Mouse (Mus musculus): ENCODE data around the gene Tnfrsf1b.
"Not testable (repeated sequence)": the region's sequence is repeated elsewhere in the genome, so short reads cannot be mapped to it uniquely, and the experiment has no call there.

The Tnfrsf1b gene

GRCm38 (mm10) chr4:145187619-145188018, 59.1 kb downstream of the Tnfrsf1b start:
- TF ChIP-seq CTCF (conservative IDR thresholded peaks at IDR 0.05; ENCODE audit: low read length): no peak
- no peak for TF ChIP-seq NANOG (IDR thresholded peaks at IDR 0.05; ENCODE audit: borderline replicate concordance, low read length)
- TF ChIP-seq POU5F1 (IDR thresholded peaks at IDR 0.05; ENCODE audit: borderline replicate concordance, low read length): no peak
- peaks cover 22% of the 10 kb centered on the region for H3K4me1 ChIP-seq (replicated peaks; ENCODE audit: low read depth, low read length)
- no peaks in the 10 kb centered on the region for H3K9me3 ChIP-seq (ENCODE audit: low read length)
- H3K4me3 ChIP-seq (replicated peaks; ENCODE audit: low read length): no peak overlapping the region
- H3K36me3 ChIP-seq (ENCODE audit: insufficient read depth, low read length): peaks cover 52% of the 10 kb centered on the region
- H3K27me3 ChIP-seq (ENCODE audit: insufficient read depth, low read length): no peaks in the 10 kb centered on the region

- no peak for TF ChIP-seq CTCF (conservative IDR thresholded peaks at IDR 0.05; ENCODE audit: low read length)
- no peak for TF ChIP-seq NANOG (IDR thresholded peaks at IDR 0.05; ENCODE audit: borderline replicate concordance, low read length)
- no peak for TF ChIP-seq POU5F1 (IDR thresholded peaks at IDR 0.05; ENCODE audit: borderline replicate concordance, low read length)
- H3K4me1 ChIP-seq (replicated peaks; ENCODE audit: low read depth, low read length): peaks cover 12% of the 10 kb centered on the region
- H3K27me3 ChIP-seq (ENCODE audit: insufficient read depth, low read length): no peaks in the 10 kb centered on the region
- no peak overlapping the region for H3K4me3 ChIP-seq (replicated peaks; ENCODE audit: low read length)
- peaks cover 15% of the 10 kb centered on the region for H3K9me3 ChIP-seq (ENCODE audit: low read length)
- peaks cover 73% of the 10 kb centered on the region for H3K36me3 ChIP-seq (ENCODE audit: insufficient read depth, low read length)
Measured at GRCm38 (mm10) chr4:145178918-145179549, 67.6 kb downstream of the Tnfrsf1b start.

- not testable (repeated sequence) for H3K9me3 ChIP-seq (ENCODE audit: low read length); H3K27me3 ChIP-seq (ENCODE audit: insufficient read depth, low read length); H3K4me3 ChIP-seq (replicated peaks; ENCODE audit: low read length); H3K4me1 ChIP-seq (replicated peaks; ENCODE audit: low read depth, low read length)
- H3K36me3 ChIP-seq (ENCODE audit: insufficient read depth, low read length): peaks cover 92% of the 10 kb centered on the region
Measured at GRCm38 (mm10) chr4:145165542-145165941, 81.1 kb downstream of the Tnfrsf1b start.

- no peaks in the 10 kb centered on the region for H3K27me3 ChIP-seq (ENCODE audit: insufficient read depth, low read length)
- no peak for TF ChIP-seq NANOG (IDR thresholded peaks at IDR 0.05; ENCODE audit: borderline replicate concordance, low read length)
- no peak for TF ChIP-seq POU5F1 (IDR thresholded peaks at IDR 0.05; ENCODE audit: borderline replicate concordance, low read length)
- no peak for TF ChIP-seq CTCF (conservative IDR thresholded peaks at IDR 0.05; ENCODE audit: low read length)
- no peak overlapping the region for H3K4me3 ChIP-seq (replicated peaks; ENCODE audit: low read length)
- peaks cover 89% of the 10 kb centered on the region for H3K36me3 ChIP-seq (ENCODE audit: insufficient read depth, low read length)
- no peaks in the 10 kb centered on the region for H3K9me3 ChIP-seq (ENCODE audit: low read length)
- H3K4me1 ChIP-seq (replicated peaks; ENCODE audit: low read depth, low read length): no peaks in the 10 kb centered on the region
Measured at GRCm38 (mm10) chr4:145164111-145164510, 82.6 kb downstream of the Tnfrsf1b start.
